Mouse (Mus musculus) bone marrow, adult 2 months (tissue): Measurements from ENCODE around the gene Proser2.

Experiments
- CTCF ChIP-seq: fragments of 200-500 bp; IDR thresholded peaks from 2 replicates; pipeline ENCODE4 v1.5.1; 2011; ENCODE audit warnings: low read length, control low read depth; ENCODE audit not compliant: control insufficient read depth, insufficient read depth
- POLR2A ChIP-seq: fragments of 200-500 bp; IDR thresholded peaks from 2 replicates; pipeline ENCODE4 v1.6.1; 2011; ENCODE audit warnings: low read depth, mild to moderate bottlenecking, control low read depth, low read length, borderline replicate concordance; ENCODE audit not compliant: control insufficient read depth

DNA sequence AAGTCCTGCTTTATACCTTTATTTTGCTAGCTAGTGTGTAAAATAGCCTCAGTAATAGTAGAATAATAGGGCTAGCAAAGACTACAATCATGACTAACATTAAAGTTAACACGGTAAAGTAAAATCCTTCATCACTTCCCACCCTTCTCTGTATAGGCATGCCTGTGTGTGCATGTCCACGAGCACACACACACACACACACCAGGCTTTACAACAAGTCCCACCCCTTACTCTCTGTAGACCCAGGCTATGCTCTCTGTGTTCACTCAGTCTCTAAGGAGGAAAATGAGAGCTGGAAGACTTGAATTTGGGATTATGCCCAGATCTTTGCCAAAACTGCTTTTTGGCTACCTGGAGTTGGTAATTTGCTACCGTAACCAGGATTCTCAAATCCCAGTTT lies 81.0 kb downstream of the Proser2 start:
- TF ChIP-seq CTCF (no peak), POLR2A (no peak)
